Mouse (Mus musculus) CH12.LX (cell line): ENCODE results near the gene Gpr83. TPM values are rescaled to one million over a fixed set of nuclear protein-coding genes. Genes with fewer than 3 reads are reported as not detected.
"Not testable (repeated sequence)": the region's sequence is repeated elsewhere in the genome, so short reads cannot be mapped to it uniquely, and the experiment has no call there.

ENCODE experiments used
- DNase-seq: peaks from one replicate; pipeline ENCODE4 v3.0.0-alpha.2; 2013; ENCODE audit errors: extremely low read depth
- H3K27ac ChIP-seq: 2 replicates; pipeline ENCODE4 v1.5.1; 2012; ENCODE audit warnings: low read depth, mild to moderate bottlenecking, control low read depth, moderate library complexity; ENCODE audit not compliant: insufficient read depth
- H3K27me3 ChIP-seq: replicated peaks from 2 replicates; pipeline ENCODE3; 2012; ENCODE audit warnings: inconsistent platforms
- H3K36me3 ChIP-seq, 2 experiments: replicated peaks in 1 of 2; 2 replicates each; pipeline versions ENCODE3 to v1.6.1; 2012; ENCODE audit warnings: inconsistent platforms in 1 of 2, low read length in 1 of 2, mild to moderate bottlenecking in 1 of 2, mixed read lengths in 1 of 2, moderate library complexity in 1 of 2; ENCODE audit not compliant: control insufficient read depth in 1 of 2, insufficient read depth in 1 of 2
- H3K4me1 ChIP-seq, 2 experiments: 2 replicates each; pipeline ENCODE4 v1.6.1; 2012; ENCODE audit warnings: inconsistent platforms in 1 of 2, moderate library complexity in 1 of 2; ENCODE audit not compliant: insufficient read depth in 2 of 2, control insufficient read depth in 1 of 2
- H3K4me2 ChIP-seq: 2 replicates; pipeline ENCODE4 v1.6.1; 2012; ENCODE audit warnings: low read depth, mild to moderate bottlenecking, control low read depth; ENCODE audit not compliant: poor library complexity, insufficient read depth, severe bottlenecking
- H3K4me3 ChIP-seq, 3 experiments: fragments of 150-350 bp in 1 of 3; sonication (generic) in 1 of 3; replicated peaks in 1 of 3; 2 replicates each; pipeline versions ENCODE3 to v1.5.1; 2011 to 2012; ENCODE audit warnings: low read depth in 2 of 3, low read length in 2 of 3, mild to moderate bottlenecking in 2 of 3, moderate library complexity in 2 of 3, control low read depth in 1 of 3, improper control_type of control experiment in 1 of 3, inconsistent platforms in 1 of 3, mixed read lengths in 1 of 3; ENCODE audit not compliant: poor library complexity in 1 of 3
- H3K79me2 ChIP-seq: replicated peaks from 2 replicates; pipeline ENCODE4 v1.6.1; 2012; ENCODE audit warnings: mild to moderate bottlenecking, moderate library complexity; ENCODE audit not compliant: control insufficient read depth, poor library complexity, insufficient read depth, severe bottlenecking; ENCODE audit errors: extremely low read depth
- H3K9ac ChIP-seq: 2 replicates; pipeline ENCODE4 v1.6.1; 2012; ENCODE audit warnings: low read depth, mild to moderate bottlenecking, control low read depth, moderate library complexity; ENCODE audit not compliant: insufficient read depth
- H3K9me3 ChIP-seq: replicated peaks from 2 replicates; pipeline ENCODE3; 2012; ENCODE audit warnings: low read length, inconsistent platforms, mixed read lengths
- CHD1 ChIP-seq: IDR thresholded peaks from 2 replicates; pipeline ENCODE4 v1.6.1; 2012; ENCODE audit warnings: low read depth, low read length, improper control_type of control experiment, inconsistent platforms
- CTCF ChIP-seq, 2 experiments: IDR thresholded peaks in 1 of 2; conservative IDR thresholded peaks in 1 of 2; 2 replicates each; pipeline ENCODE4 v1.5.1; 2011 to 2012; ENCODE audit warnings: low read depth in 2 of 2, low read length in 2 of 2, improper control_type of control experiment in 1 of 2, inconsistent platforms in 1 of 2, mild to moderate bottlenecking in 1 of 2, moderate library complexity in 1 of 2
- E2F4 ChIP-seq: IDR thresholded peaks from 2 replicates; pipeline ENCODE4 v1.6.1; 2011; ENCODE audit warnings: low read depth, low read length, improper control_type of control experiment; ENCODE audit not compliant: insufficient replicate concordance
- ELF1 ChIP-seq: IDR thresholded peaks from 2 replicates; pipeline ENCODE4 v1.6.1; 2014; ENCODE audit warnings: low read depth, mild to moderate bottlenecking, inconsistent platforms, low read length, improper control_type of control experiment
- ETS1 ChIP-seq: conservative IDR thresholded peaks from 2 replicates; pipeline ENCODE4 v1.6.1; 2012; ENCODE audit warnings: low read depth, mild to moderate bottlenecking, inconsistent platforms, low read length, improper control_type of control experiment, moderate library complexity
- GABPA ChIP-seq: IDR thresholded peaks from 2 replicates; pipeline ENCODE4 v1.6.1; 2012; ENCODE audit warnings: low read depth, low read length, improper control_type of control experiment, inconsistent platforms; ENCODE audit not compliant: insufficient replicate concordance
- HCFC1 ChIP-seq: IDR thresholded peaks from 2 replicates; pipeline ENCODE4 v1.6.1; 2012; ENCODE audit warnings: low read depth, mild to moderate bottlenecking, inconsistent platforms, low read length, improper control_type of control experiment
- IRF4 ChIP-seq: IDR thresholded peaks from 2 replicates; pipeline ENCODE4 v1.6.1; 2014; ENCODE audit warnings: low read depth, mild to moderate bottlenecking, inconsistent platforms, low read length, improper control_type of control experiment
- JUN ChIP-seq: IDR thresholded peaks from 2 replicates; pipeline ENCODE4 v1.6.1; 2011; ENCODE audit warnings: low read depth, mild to moderate bottlenecking, low read length, improper control_type of control experiment, moderate library complexity; ENCODE audit not compliant: insufficient read depth
- KAT2A ChIP-seq: IDR thresholded peaks from 2 replicates; pipeline ENCODE4 v1.6.1; 2012; ENCODE audit warnings: low read length, improper control_type of control experiment, inconsistent platforms; ENCODE audit not compliant: insufficient replicate concordance
- MYC ChIP-seq: IDR thresholded peaks from 2 replicates; pipeline ENCODE4 v1.6.1; 2011; ENCODE audit warnings: low read depth, mild to moderate bottlenecking, improper control_type of control experiment, low read length
- NELFE ChIP-seq: IDR thresholded peaks from 2 replicates; pipeline ENCODE4 v1.6.1; 2011; ENCODE audit warnings: low read depth, low read length, improper control_type of control experiment
- NRF1 ChIP-seq: IDR thresholded peaks from 2 replicates; pipeline ENCODE4 v1.6.1; 2014; ENCODE audit warnings: low read depth, mild to moderate bottlenecking, inconsistent platforms, low read length, improper control_type of control experiment, moderate library complexity
- POLR2A ChIP-seq: IDR thresholded peaks from 2 replicates; pipeline ENCODE4 v1.6.1; 2011; ENCODE audit warnings: low read depth, mild to moderate bottlenecking, improper control_type of control experiment, low read length
- POLR2AphosphoS2 ChIP-seq: IDR thresholded peaks from 2 replicates; pipeline ENCODE4 v1.6.1; 2011; ENCODE audit warnings: low read depth, low read length, improper control_type of control experiment
- RAD21 ChIP-seq: IDR thresholded peaks from 2 replicates; pipeline ENCODE4 v1.6.1; 2011; ENCODE audit warnings: low read depth, mild to moderate bottlenecking, low read length, improper control_type of control experiment, moderate library complexity
- SMC3 ChIP-seq: IDR thresholded peaks from 2 replicates; pipeline ENCODE4 v1.6.1; 2011; ENCODE audit warnings: low read depth, low read length, improper control_type of control experiment
- TCF12 ChIP-seq: IDR thresholded peaks from 2 replicates; pipeline ENCODE4 v1.6.1; 2014; ENCODE audit warnings: low read depth, mild to moderate bottlenecking, inconsistent platforms, low read length, improper control_type of control experiment
- USF2 ChIP-seq: conservative IDR thresholded peaks from 2 replicates; pipeline ENCODE4 v1.6.1; 2011; ENCODE audit warnings: low read depth, low read length, improper control_type of control experiment
- ZKSCAN1 ChIP-seq: IDR thresholded peaks from 2 replicates; pipeline ENCODE4 v1.6.1; 2012; ENCODE audit warnings: low read depth, inconsistent platforms, low read length, improper control_type of control experiment, borderline replicate concordance
- ZMIZ1 ChIP-seq: IDR thresholded peaks from 2 replicates; pipeline ENCODE4 v1.6.1; 2012; ENCODE audit warnings: low read depth, mild to moderate bottlenecking, inconsistent platforms, low read length, improper control_type of control experiment
- dilution Hi-C: fragments of 300-500 bp; cut with MboI; formaldehyde crosslinking; loops from 2 replicates; pipeline ENCODE4 v1.14.3; 2020; ENCODE audit warnings: low sequenced_read_pairs; ENCODE audit not compliant: extremely low pct_unique_long_range_greater_than_20kb, extremely low pct_ligation_motif_present
- in situ Hi-C: fragments of 300-500 bp; cut with MboI; formaldehyde crosslinking; loops from 3 replicates; pipeline ENCODE4 v1.14.3; 2019; ENCODE audit warnings: low sequenced_read_pairs, low pct_ligation_motif_present, low pct_unique_long_range_greater_than_20kb, mixed read lengths
- polyA plus RNA-seq: library from polyadenylated mRNA; unstranded; fragments of >175 nt; gene quantifications from 2 replicates; pipeline ENCODE4 v1.2.1, GENCODE M21; 2012; ENCODE audit warnings: low read depth; ENCODE audit not compliant: insufficient read length
- total RNA-seq, 2 experiments: library from RNA; depleted of rRNA; stranded (reverse); fragments of 300-350 nt in 1 of 2; fragments of >200 nt in 1 of 2; gene quantifications; 2 replicates each; pipeline ENCODE4 v1.2.3; 2012 to 2014

The Gpr83 gene
- total and polyA plus RNA-seq, 3 experiments, result not detected

GRCm38 (mm10) chr9:14875743-14876507 lies 15.9 kb downstream of the Gpr83 start:
- H3K4me1 ChIP-seq, result no peaks in the 10 kb centered on the region
- H3K36me3 ChIP-seq, result no peaks in the 10 kb centered on the region
- no peaks in the 10 kb centered on the region for H3K9me3 ChIP-seq
- dilution Hi-C loops (no loop called here), in situ Hi-C loops (no loop called here)
- no peak overlapping the region for H3K27ac ChIP-seq
- H3K4me3 ChIP-seq, result no peak overlapping the region
- H3K4me2 ChIP-seq, result no peak overlapping the region
- H3K27me3 ChIP-seq, result no peaks in the 10 kb centered on the region
- no peaks in the 10 kb centered on the region for H3K79me2 ChIP-seq
- no peak for TF ChIP-seq HCFC1
- TF ChIP-seq GABPA, result no peak
- TF ChIP-seq KAT2A, result no peak
- TF ChIP-seq NRF1, result no peak
- no peak for TF ChIP-seq POLR2A
- no peak for TF ChIP-seq RAD21
- no peak for TF ChIP-seq IRF4
- no peak for TF ChIP-seq ETS1
- TF ChIP-seq CHD1, result no peak
- TF ChIP-seq NELFE, result no peak
- TF ChIP-seq SMC3, result no peak
- no peak for TF ChIP-seq E2F4
- TF ChIP-seq ZKSCAN1, result no peak
- TF ChIP-seq MYC, result no peak
- no peak overlapping the region for H3K9ac ChIP-seq
- no peak for DNase-seq

GRCm38 (mm10) chr9:14876566-14876965 lies 16.6 kb downstream of the Gpr83 start:
- H3K4me2 ChIP-seq, DNase-seq, in situ Hi-C loops: not testable (repeated sequence)

DNA sequence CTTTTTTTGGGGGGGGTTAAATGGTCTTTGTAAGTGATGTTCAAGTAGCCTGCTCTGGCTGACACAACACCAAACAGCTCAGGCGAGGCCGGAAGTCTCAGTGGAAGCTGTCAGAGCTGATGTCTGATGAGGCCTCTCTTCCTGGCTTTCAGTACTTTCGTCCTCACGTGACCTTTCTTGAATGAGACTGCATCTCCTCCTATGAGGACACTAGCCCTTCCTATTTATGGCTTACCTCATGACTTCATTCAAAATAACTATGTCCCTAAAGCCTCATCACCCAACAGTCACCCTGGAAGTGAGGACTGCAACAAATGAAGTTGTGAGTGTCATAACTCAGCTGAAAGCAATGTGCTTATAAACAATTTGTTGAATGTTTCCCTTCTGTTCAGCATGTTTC lies 24.6 kb downstream of the Gpr83 start:
- DNase-seq, result no peak
- dilution Hi-C loops, result no loop called here
- no peak overlapping the region for H3K27ac ChIP-seq

More at GRCm38 (mm10) chr9:14876566-14876965, 16.6 kb downstream of the Gpr83 start:
- H3K4me3 ChIP-seq, H3K4me1 ChIP-seq, H3K9me3 ChIP-seq, H3K27ac ChIP-seq, H3K27me3 ChIP-seq, H3K36me3 ChIP-seq, H3K79me2 ChIP-seq, H3K9ac ChIP-seq, dilution Hi-C loops: not testable (repeated sequence)

More for the DNA sequence above, 24.6 kb downstream of the Gpr83 start:
- Histone ChIP-seq H3K36me3 (no peaks in the 10 kb centered on the region), H3K4me2 (no peak overlapping the region), H3K79me2 (no peaks in the 10 kb centered on the region), H3K27me3 (no peaks in the 10 kb centered on the region), H3K4me3 (no peak overlapping the region), H3K9me3 (no peaks in the 10 kb centered on the region), H3K9ac (no peak overlapping the region), H3K4me1 (0 out of 4 replicates have a peak, but pooled peaks cover 0 to 3% of the 10 kb centered on the region in 2 experiments)
- in situ Hi-C loops, result no loop called here
- TF ChIP-seq ZKSCAN1, result no peak
- no peak for TF ChIP-seq ELF1
- no peak for TF ChIP-seq TCF12
- TF ChIP-seq POLR2A, result no peak
- TF ChIP-seq KAT2A, result no peak
- TF ChIP-seq NELFE, result no peak
- TF ChIP-seq JUN, result no peak
- no peak for TF ChIP-seq USF2
- TF ChIP-seq ETS1, result no peak
- no peak for TF ChIP-seq CTCF (conservative IDR thresholded peaks at IDR 0.05 in 1 of 2, IDR thresholded peaks at IDR 0.05 in 1 of 2; ENCODE audit: low read depth in 2 of 2, low read length in 2 of 2)
- no peak for TF ChIP-seq ZMIZ1
- no peak for TF ChIP-seq POLR2AphosphoS2
